Mouse (Mus musculus) erythroblast, embryonic 14.5 days (primary cell): Measurements from ENCODE around the gene Cnp.

ENCODE experiments used
- GATA1 ChIP-seq: IDR thresholded peaks from 2 replicates; pipeline ENCODE4 v1.6.1; 2012; ENCODE audit warnings: low read length, inconsistent platforms, mixed read lengths
- TAL1 ChIP-seq: IDR thresholded peaks from 3 replicates; pipeline ENCODE4 v1.6.1; 2012; ENCODE audit warnings: low read length, inconsistent platforms, mixed read lengths

- TF ChIP-seq GATA1 (no peak), TAL1 (no peak)
Measured at GRCm38 (mm10) chr11:100527458-100528374, 47.0 kb upstream of the Cnp start, which contains the start of gene Acly.
